Mouse (Mus musculus) small intestine, adult 2 months (tissue): ENCODE data around the gene Dlg5. TPM values are rescaled to one million over a fixed set of nuclear protein-coding genes. Genes with fewer than 3 reads are reported as not detected.

Source experiments
- H3K27ac ChIP-seq: fragments of 200-500 bp; 2 replicates; pipeline ENCODE4 v1.5.1; 2012; ENCODE audit warnings: low read depth, low read length, control low read depth, inconsistent platforms; ENCODE audit not compliant: insufficient read depth
- H3K27me3 ChIP-seq: fragments of 200-500 bp; 2 replicates; pipeline ENCODE4 v1.6.1; 2012; ENCODE audit warnings: mild to moderate bottlenecking, moderate library complexity, low read length, inconsistent platforms; ENCODE audit not compliant: control insufficient read depth, insufficient read depth
- H3K36me3 ChIP-seq: fragments of 200-500 bp; 2 replicates; pipeline ENCODE4 v1.6.1; 2012; ENCODE audit warnings: mild to moderate bottlenecking, low read length, control low read depth, inconsistent platforms; ENCODE audit not compliant: control insufficient read depth, insufficient read depth
- H3K4me1 ChIP-seq: fragments of 200-500 bp; 2 replicates; pipeline ENCODE4 v1.6.1; 2012; ENCODE audit warnings: low read length, inconsistent platforms, mixed read lengths; ENCODE audit not compliant: control insufficient read depth, insufficient read depth, insufficient read length
- H3K4me3 ChIP-seq: fragments of 200-500 bp; 2 replicates; pipeline ENCODE4 v1.5.1; 2012; ENCODE audit warnings: low read depth, mild to moderate bottlenecking, control low read depth, inconsistent platforms, low read length, moderate library complexity
- CTCF ChIP-seq: fragments of 200-500 bp; IDR thresholded peaks from 2 replicates; pipeline ENCODE4 v1.5.1; 2012; ENCODE audit warnings: low read depth, mild to moderate bottlenecking, control low read depth, inconsistent platforms, low read length, moderate library complexity, mixed read lengths; ENCODE audit not compliant: insufficient replicate concordance, insufficient read length; ENCODE audit errors: extremely low read depth
- POLR2A ChIP-seq: fragments of 200-500 bp; IDR thresholded peaks from 2 replicates; pipeline ENCODE4 v1.6.1; 2012; ENCODE audit warnings: low read depth, mild to moderate bottlenecking, control low read depth, inconsistent platforms, low read length, moderate library complexity
- WGBS: fragments of 180-500 bp; shearing (Covaris S2); methylation state at CpG from one replicate; pipeline ENCODE4 v1.1.7; 2018; 5-methylcytosine and 5-hydroxymethylcytosine counted together
- polyA plus RNA-seq: library from polyadenylated mRNA; depleted of rRNA; stranded (reverse); fragments of >200 nt; gene quantifications from 2 replicates; pipeline ENCODE4 v1.2.3, GENCODE M21; 2012; rRNA removed

The Dlg5 gene
- polyA plus RNA-seq, result 10.4 and 21.1 TPM in 2 replicates

GRCm38 (mm10) chr14:24245177-24246081 is at the start of gene Dlg5:
Gene Dlg5 (minus strand): TSS chr14:24245920.
- TF ChIP-seq POLR2A (peak; percentile 35; the same call in 1 of the 2 replicates), CTCF (no peak)
- H3K27ac ChIP-seq, result peak within 1 kb of the TSS; percentile 79
- no peaks in the 10 kb centered on the region for H3K27me3 ChIP-seq
- under 1% methylated on average over 93 of the region's 98 CpGs for WGBS
- no peaks in the 10 kb centered on the region; the same call in 1 of the 2 replicates for H3K4me1 ChIP-seq
- H3K4me3 ChIP-seq, result peak within 1 kb of the TSS; percentile 99
- no peaks in the 10 kb centered on the region for H3K36me3 ChIP-seq

DNA sequence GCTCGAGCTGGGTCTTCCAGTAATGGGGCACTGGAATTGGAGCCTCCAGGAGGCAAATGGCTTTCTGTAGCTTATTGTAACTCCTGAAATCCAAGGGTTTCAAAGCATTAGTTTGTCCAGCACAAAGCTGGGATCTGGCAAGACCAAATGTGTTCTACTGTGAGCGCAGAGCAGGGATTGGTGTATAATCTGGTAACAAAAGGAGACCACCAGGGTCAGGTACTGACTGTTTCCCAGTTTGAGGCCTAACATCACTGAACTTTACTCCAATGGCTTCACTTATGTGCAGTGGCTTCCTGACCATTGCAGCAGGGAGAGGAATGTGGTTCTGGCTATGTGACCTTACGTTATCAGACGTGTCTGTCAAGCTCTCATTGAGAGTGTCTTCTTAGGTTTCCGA is 47.9 kb upstream of the Dlg5 start:
- H3K27me3 ChIP-seq, result no peaks in the 10 kb centered on the region
- H3K4me1 ChIP-seq, result no peaks in the 10 kb centered on the region
- no peak overlapping the region for H3K27ac ChIP-seq
- no peak for TF ChIP-seq CTCF
- TF ChIP-seq POLR2A, result no peak
- WGBS, result 64% methylated on average over 5 of the region's 5 CpGs
- no peak overlapping the region for H3K4me3 ChIP-seq
- no peaks in the 10 kb centered on the region for H3K36me3 ChIP-seq

DNA sequence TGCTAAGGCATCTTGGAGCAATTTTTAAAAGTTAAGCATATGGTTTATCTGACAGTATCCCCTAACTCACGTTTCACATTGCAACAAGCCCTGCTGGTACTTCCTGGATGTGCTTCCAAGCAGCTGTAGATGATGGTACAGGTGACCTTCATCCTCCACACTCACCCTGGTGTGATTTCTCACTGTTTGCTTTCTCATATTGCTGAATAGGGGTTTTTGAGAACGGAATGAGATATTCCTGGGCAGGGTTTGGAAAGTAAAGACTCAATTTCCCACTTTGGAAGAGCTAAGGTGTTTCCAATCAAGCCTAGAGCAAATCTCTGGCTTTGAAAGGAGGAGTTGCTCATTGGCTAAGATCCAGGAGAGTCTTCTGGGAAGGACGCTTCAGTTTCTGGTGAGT is 47.2 kb upstream of the Dlg5 start, which contains the start of gene E330034G19Rik:
Gene E330034G19Rik (plus strand): TSS at position 301 of the 400 bp plus-strand sequence.
- H3K36me3 ChIP-seq, result no peaks in the 10 kb centered on the region
- no peaks in the 10 kb centered on the region for H3K27me3 ChIP-seq
- no peak within 1 kb of the TSS for H3K27ac ChIP-seq
- H3K4me3 ChIP-seq, result no peak within 1 kb of the TSS
- WGBS, result 31% methylated on average over 3 of the region's 3 CpGs
- H3K4me1 ChIP-seq, result no peaks in the 10 kb centered on the region
- TF ChIP-seq CTCF (no peak), POLR2A (no peak)

DNA sequence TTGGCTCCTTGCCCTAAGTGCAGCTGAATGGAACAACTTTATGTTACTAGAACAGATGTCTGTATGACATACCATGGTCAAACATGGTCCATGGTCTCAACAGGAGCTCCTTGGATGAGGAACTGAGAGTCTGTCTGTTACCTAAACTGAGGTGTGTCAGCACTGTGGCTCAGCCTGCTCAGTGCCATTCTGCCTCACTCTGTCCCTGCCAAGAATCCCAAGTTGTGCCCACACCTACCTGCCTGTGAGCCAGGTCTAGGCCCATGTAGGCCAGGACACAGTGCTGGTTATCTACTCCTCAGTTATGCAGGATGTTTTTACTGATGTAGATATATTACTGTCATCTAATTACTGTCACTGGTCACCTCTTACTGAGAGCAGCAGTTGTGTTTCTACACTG is 45.0 kb upstream of the Dlg5 start:
- no peaks in the 10 kb centered on the region for H3K36me3 ChIP-seq
- TF ChIP-seq CTCF (no peak), POLR2A (no peak)

GRCm38 (mm10) chr14:24286136-24286535 is 40.4 kb upstream of the Dlg5 start:
- Histone ChIP-seq H3K4me1 (no peaks in the 10 kb centered on the region), H3K4me3 (no peak overlapping the region), H3K36me3 (no peaks in the 10 kb centered on the region), H3K27ac (no peak overlapping the region), H3K27me3 (no peaks in the 10 kb centered on the region)
- TF ChIP-seq CTCF, result no peak
- TF ChIP-seq POLR2A, result no peak
- WGBS, result 54% methylated on average over 4 of the region's 4 CpGs

More for the DNA sequence above, 45.0 kb upstream of the Dlg5 start:
- Histone ChIP-seq H3K27me3 (no peaks in the 10 kb centered on the region), H3K27ac (no peak overlapping the region), H3K4me3 (no peak overlapping the region), H3K4me1 (no peaks in the 10 kb centered on the region)

DNA sequence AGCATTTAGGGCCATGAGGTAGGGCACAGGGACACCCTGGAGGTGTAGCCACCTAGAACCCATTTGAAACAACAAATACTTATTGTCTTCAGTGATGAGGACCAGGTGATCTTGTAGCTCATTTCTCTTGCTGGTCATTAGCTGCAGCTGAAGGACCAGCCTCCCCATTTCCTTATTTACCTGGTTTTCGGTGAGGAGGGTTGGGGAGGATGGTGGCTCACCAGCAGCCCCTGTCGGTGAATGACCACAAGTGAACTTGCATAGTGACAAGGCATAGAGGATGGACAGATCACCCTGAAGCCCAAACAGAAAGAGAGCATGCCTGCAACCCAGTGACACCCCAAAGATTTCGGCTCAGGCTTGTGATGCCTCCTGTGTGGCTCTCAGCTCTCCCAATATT is 36.6 kb upstream of the Dlg5 start:
- no peaks in the 10 kb centered on the region for H3K4me1 ChIP-seq
- WGBS, result 49% methylated on average over 3 of the region's 3 CpGs
- no peaks in the 10 kb centered on the region for H3K27me3 ChIP-seq
- no peak overlapping the region for H3K27ac ChIP-seq
- H3K36me3 ChIP-seq, result no peaks in the 10 kb centered on the region
- TF ChIP-seq POLR2A (no peak), CTCF (no peak)
- H3K4me3 ChIP-seq, result no peak overlapping the region

DNA sequence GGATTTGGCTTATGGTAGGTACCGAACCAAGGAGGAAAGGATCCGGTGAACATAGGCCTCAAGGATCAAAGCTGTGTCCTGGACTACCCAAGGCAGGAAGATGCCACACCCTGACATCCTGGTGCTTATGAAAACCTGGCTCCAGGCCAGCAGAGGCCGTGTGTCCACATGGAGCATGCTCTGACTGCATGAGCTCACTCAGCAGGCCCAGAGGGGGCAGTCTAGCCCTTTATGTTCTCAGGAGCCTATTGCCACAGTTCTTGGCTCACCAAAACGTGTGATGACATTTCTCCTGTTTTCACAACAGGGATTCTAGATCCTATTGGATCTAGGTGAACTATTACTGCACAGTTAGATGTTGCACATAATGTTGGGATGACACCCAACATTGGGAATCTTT is 35.6 kb upstream of the Dlg5 start:
- WGBS, result 32% methylated on average over 4 of the region's 4 CpGs
- TF ChIP-seq POLR2A, result no peak
- TF ChIP-seq CTCF, result no peak

More for the DNA sequence above, 35.6 kb upstream of the Dlg5 start:
- no peaks in the 10 kb centered on the region for H3K4me1 ChIP-seq
- no peak overlapping the region for H3K27ac ChIP-seq
- H3K27me3 ChIP-seq, result no peaks in the 10 kb centered on the region
- no peaks in the 10 kb centered on the region for H3K36me3 ChIP-seq
- no peak overlapping the region for H3K4me3 ChIP-seq
